Mouse (Mus musculus) kidney, postnatal 0 days (tissue): Measurements from ENCODE around the gene Xrcc1. TPM values are rescaled to one million over a fixed set of nuclear protein-coding genes. Genes with fewer than 3 reads are reported as not detected.

Source experiments
- ATAC-seq: fragments of 200-750 bp; cut with Nextera tagmentation; replicated peaks from 2 replicates; pipeline ENCODE4 v1.8.0; 2017; ENCODE audit warnings: low read depth, moderate number of reproducible peaks, moderate TSS enrichment, moderate library complexity; ENCODE audit not compliant: low FRiP score
- DNase-seq: peaks from one replicate; pipeline ENCODE4 v3.0.0-alpha.2; 2016; ENCODE audit warnings: low spot score
- H3K27ac ChIP-seq: fragments of 300-500 bp; sonication (generic); 2 replicates; pipeline ENCODE4 v1.5.1; 2014; ENCODE audit warnings: mild to moderate bottlenecking
- H3K27me3 ChIP-seq: fragments of 300-500 bp; sonication (generic); 2 replicates; pipeline ENCODE4 v1.6.1; 2014; ENCODE audit warnings: low read length, mixed read lengths; ENCODE audit not compliant: insufficient read depth
- H3K36me3 ChIP-seq: fragments of 300-500 bp; sonication (generic); 2 replicates; pipeline ENCODE4 v1.6.1; 2014; ENCODE audit warnings: low read length, mixed read lengths; ENCODE audit not compliant: insufficient read depth
- H3K4me1 ChIP-seq: fragments of 300-500 bp; sonication (generic); replicated peaks from 2 replicates; pipeline ENCODE4 v1.6.1; 2014; ENCODE audit warnings: antibody characterized with exemption, low read length, mixed read lengths; ENCODE audit not compliant: insufficient read depth
- H3K4me2 ChIP-seq: fragments of 300-500 bp; sonication (generic); 2 replicates; pipeline ENCODE4 v1.6.1; 2014; ENCODE audit warnings: mild to moderate bottlenecking, low read length, moderate library complexity, mixed read lengths
- H3K4me3 ChIP-seq: fragments of 300-500 bp; sonication (generic); replicated peaks from 2 replicates; pipeline ENCODE4 v1.5.1; 2014; ENCODE audit warnings: low read depth, low read length
- H3K9ac ChIP-seq: fragments of 300-500 bp; sonication (generic); 2 replicates; pipeline ENCODE4 v1.6.1; 2014; ENCODE audit warnings: low read depth, low read length
- H3K9me3 ChIP-seq: fragments of 300-500 bp; sonication (generic); replicated peaks from 2 replicates; pipeline ENCODE4 v1.6.1; 2016; ENCODE audit warnings: low read length, inconsistent platforms, mixed read lengths
- CTCF ChIP-seq: IDR thresholded peaks from 2 replicates; pipeline ENCODE4 v1.5.1; 2016; ENCODE audit warnings: antibody characterized with exemption, low read depth, mild to moderate bottlenecking, moderate library complexity
- WGBS: fragments of 180-500 bp; shearing (Covaris S2); extraction: QIAGEN DNeasy Blood & Tissue Kit; methylation state at CpG from one replicate; pipeline ENCODE4 v1.1.7; 2014; 5-methylcytosine and 5-hydroxymethylcytosine counted together
- polyA plus RNA-seq: library from polyadenylated mRNA; unstranded; fragments of >200 nt; fragmentation: Nextera tagmentation; extraction: Ambion mirVana; gene quantifications from 2 replicates; pipeline ENCODE4 v1.2.1, GENCODE M21; 2015

The Xrcc1 gene
- polyA plus RNA-seq, 1 experiment from 2014 or later = 58.4 TPM

GRCm38 (mm10) chr7:24531211-24531971 lies 14.7 kb upstream of the Xrcc1 start:
- Histone ChIP-seq H3K4me2 (peak overlapping the region; percentile 90), H3K9me3 (no peaks in the 10 kb centered on the region), H3K9ac (peak overlapping the region; percentile 74), H3K4me3 (peak overlapping the region; percentile 56), H3K27ac (peak overlapping the region; percentile 94), H3K27me3 (no peaks in the 10 kb centered on the region), H3K36me3 (peaks cover 17% of the 10 kb centered on the region), H3K4me1 (peaks cover 9% of the 10 kb centered on the region; the same call in 1 of the 2 replicates)
- WGBS = 2% methylated on average over 39 of the region's 43 CpGs
- peak; percentile 55 for ATAC-seq
- TF ChIP-seq CTCF = peak; percentile 86
- DNase-seq = peak; percentile 92

DNA sequence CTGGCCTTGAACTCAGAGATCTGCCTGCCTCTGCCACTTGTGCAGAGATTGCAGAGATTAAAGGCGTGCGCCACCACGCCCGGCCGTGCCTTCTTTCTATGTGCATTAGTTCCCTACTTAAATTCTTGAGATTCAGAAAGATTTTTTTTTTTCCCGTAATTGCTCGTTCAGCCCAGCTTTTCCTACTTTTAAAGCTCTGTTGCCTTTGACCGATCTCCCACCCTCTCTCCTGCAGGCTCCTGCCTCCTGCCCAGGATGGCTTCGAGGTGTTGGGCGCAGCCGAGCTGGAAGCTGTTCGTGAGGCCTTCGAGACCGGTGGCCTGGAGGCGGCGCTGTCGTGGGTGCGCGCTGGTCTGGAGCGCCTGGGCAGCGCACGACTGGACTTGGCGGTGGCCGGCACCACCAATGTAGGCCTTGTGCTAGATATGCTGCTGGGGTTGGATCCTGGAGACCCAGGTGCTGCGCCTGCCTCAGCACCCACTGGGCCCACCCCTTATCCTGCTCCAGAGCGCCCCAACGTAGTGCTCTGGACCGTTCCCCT lies 13.0 kb upstream of the Xrcc1 start:
- H3K4me3 ChIP-seq = no peak overlapping the region
- ATAC-seq (no peak), DNase-seq (no peak)
- peaks cover 17% of the 10 kb centered on the region for H3K4me1 ChIP-seq
- H3K27me3 ChIP-seq = no peaks in the 10 kb centered on the region
- H3K27ac ChIP-seq = no peak overlapping the region
- H3K4me2 ChIP-seq = no peak overlapping the region
- H3K36me3 ChIP-seq = peaks cover 17% of the 10 kb centered on the region
- no peak for TF ChIP-seq CTCF
- H3K9ac ChIP-seq = no peak overlapping the region
- WGBS = 80% methylated on average over 28 of the region's 28 CpGs
- no peaks in the 10 kb centered on the region for H3K9me3 ChIP-seq

DNA sequence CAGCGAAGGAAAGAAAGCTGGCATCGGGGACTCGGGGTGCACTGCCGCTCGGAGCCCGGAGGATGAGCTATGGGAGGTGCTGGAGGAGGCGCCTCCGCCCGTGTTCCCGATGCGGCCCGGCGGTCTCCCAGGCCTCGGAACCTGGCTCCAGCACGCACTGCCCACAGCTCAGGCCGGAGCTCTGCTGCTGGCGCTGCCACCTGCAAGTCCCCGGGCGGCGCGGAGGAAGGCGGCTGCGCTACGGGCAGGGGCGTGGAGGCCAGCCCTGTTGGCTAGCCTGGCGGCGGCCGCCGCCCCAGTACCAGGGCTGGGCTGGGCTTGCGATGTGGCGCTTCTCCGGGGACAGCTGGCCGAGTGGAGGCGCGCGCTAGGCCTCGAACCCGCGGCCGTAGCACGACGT lies 12.3 kb upstream of the Xrcc1 start:
- Histone ChIP-seq H3K36me3 (peaks cover 17% of the 10 kb centered on the region), H3K4me3 (0 out of 2 replicates have a peak overlapping the region, but pooled peaks have one; percentile 5), H3K27ac (no peak overlapping the region), H3K9me3 (no peaks in the 10 kb centered on the region), H3K4me1 (peaks cover 20% of the 10 kb centered on the region), H3K9ac (no peak overlapping the region), H3K4me2 (peak overlapping the region; percentile 23), H3K27me3 (no peaks in the 10 kb centered on the region)
- no peak for TF ChIP-seq CTCF
- no peak for ATAC-seq
- DNase-seq = no peak
- WGBS = 44% methylated on average over 42 of the region's 42 CpGs

- no peak for TF ChIP-seq CTCF
- DNase-seq = peak; percentile 15
- H3K4me3 ChIP-seq = 0 out of 2 replicates have a peak overlapping the region, but pooled peaks have one; percentile 5
- peak overlapping the region; percentile 23; the same call in 1 of the 2 replicates for H3K4me2 ChIP-seq
- peaks cover 17% of the 10 kb centered on the region for H3K36me3 ChIP-seq
- H3K9me3 ChIP-seq = no peaks in the 10 kb centered on the region
- H3K4me1 ChIP-seq = peaks cover 20% of the 10 kb centered on the region
- H3K27ac ChIP-seq = no peak overlapping the region
- no peak overlapping the region for H3K9ac ChIP-seq
- 41% methylated on average over 19 of the region's 19 CpGs for WGBS
- no peak for ATAC-seq
- H3K27me3 ChIP-seq = no peaks in the 10 kb centered on the region
Observed at GRCm38 (mm10) chr7:24534301-24534700, 11.8 kb upstream of the Xrcc1 start.

DNA sequence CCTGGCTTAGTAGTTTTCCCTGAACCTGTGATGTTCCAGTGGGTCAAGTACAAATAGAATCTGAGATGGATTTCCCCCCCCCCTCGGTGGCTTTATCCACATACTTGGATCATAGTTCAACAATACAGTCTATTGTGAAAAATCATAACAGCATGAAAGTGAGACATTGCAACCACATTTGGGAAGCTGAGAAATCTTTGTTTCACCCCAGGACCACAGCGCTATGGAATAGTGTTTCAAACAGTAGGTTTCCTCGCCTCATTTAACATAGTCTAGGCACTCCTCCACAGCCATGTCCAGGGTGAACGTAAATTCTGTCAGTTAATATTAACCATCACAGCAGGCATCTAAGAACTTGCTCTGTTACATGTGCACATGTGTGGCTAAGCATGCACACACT lies 9.0 kb upstream of the Xrcc1 start:
- TF ChIP-seq CTCF = no peak

DNA sequence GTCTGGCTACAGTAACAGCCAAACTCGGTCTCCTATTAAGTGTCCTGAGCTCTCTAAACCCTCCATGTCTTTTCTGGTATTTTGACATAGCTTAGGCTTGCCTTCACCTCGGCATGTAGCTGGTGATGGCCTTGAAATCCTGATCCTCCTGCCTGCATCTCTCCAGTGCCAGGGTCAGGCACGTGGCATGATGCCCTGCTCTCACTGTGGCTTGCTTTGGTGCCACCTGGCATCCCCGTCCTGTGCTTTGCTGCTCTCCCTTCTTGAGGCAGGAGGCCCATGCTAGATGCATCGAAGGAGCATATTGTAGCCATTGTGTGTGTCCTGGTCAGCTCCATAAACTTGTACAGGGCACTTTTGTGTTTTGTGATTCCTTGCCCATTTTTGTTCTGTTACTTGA lies 8.5 kb upstream of the Xrcc1 start:
- Histone ChIP-seq H3K27me3 (no peaks in the 10 kb centered on the region), H3K36me3 (peaks cover 17% of the 10 kb centered on the region), H3K4me3 (no peak overlapping the region), H3K4me2 (no peak overlapping the region), H3K27ac (peak overlapping the region; percentile 36; the same call in 1 of the 2 replicates), H3K4me1 (peaks cover 11% of the 10 kb centered on the region), H3K9me3 (no peaks in the 10 kb centered on the region), H3K9ac (0 out of 2 replicates have a peak overlapping the region, but pooled peaks have one; percentile 5)
- DNase-seq (peak; percentile 21), ATAC-seq (0 out of 2 replicates have a peak, but pooled peaks have one; percentile 11)
- no peak for TF ChIP-seq CTCF
- WGBS = 47% methylated on average over 5 of the region's 5 CpGs

More for the DNA sequence above, 9.0 kb upstream of the Xrcc1 start:
- H3K4me1 ChIP-seq = peaks cover 15% of the 10 kb centered on the region
- peak; percentile 63 for DNase-seq
- no peak overlapping the region for H3K9ac ChIP-seq
- H3K27me3 ChIP-seq = no peaks in the 10 kb centered on the region
- H3K4me2 ChIP-seq = no peak overlapping the region
- H3K36me3 ChIP-seq = peaks cover 17% of the 10 kb centered on the region
- no peak overlapping the region for H3K4me3 ChIP-seq
- no peaks in the 10 kb centered on the region for H3K9me3 ChIP-seq
- 33% methylated on average over 4 of the region's 4 CpGs for WGBS
- H3K27ac ChIP-seq = peak overlapping the region; percentile 36; the same call in 1 of the 2 replicates
- ATAC-seq = peak; percentile 18; the same call in 1 of the 2 replicates
